Comparison of ENCODE assay signal across 7 mouse cellular contexts in genomic region chr11:102762248-102762647, GRCm38 (mm10). TPM values are rescaled to one million over a fixed set of nuclear protein-coding genes. Genes with fewer than 3 reads are reported as not detected.
DNase-seq lines count a peak whose midpoint lies in the region; ATAC-seq and TF ChIP-seq lines count a peak whose summit lies in the region.

No protein-coding gene starts in this region.

- TF ChIP-seq CTCF in lung, postnatal 0 days (IDR thresholded peaks at IDR 0.05), result no peak

- H3K4me2 ChIP-seq in lung, postnatal 0 days (replicated peaks; ENCODE audit: low read depth, low read length), result peak overlapping the region; percentile 99
- peak overlapping the region; percentile 98 for H3K4me2 ChIP-seq in forebrain, embryonic 12.5 days
- H3K4me2 ChIP-seq in limb, embryonic 13.5 days (replicated peaks), result peak overlapping the region; percentile 99

- H3K27ac ChIP-seq in lung, postnatal 0 days (ENCODE audit: low read length), result no peak overlapping the region
- no peak overlapping the region for H3K27ac ChIP-seq in forebrain, embryonic 12.5 days
- H3K27ac ChIP-seq in limb, embryonic 13.5 days, result no peak overlapping the region

- DNase-seq in lung, postnatal 0 days (ENCODE audit: low spot score), result no peak
- no peak for DNase-seq in lung, postnatal 36 days
- peak; percentile 15 for DNase-seq in splenic B cell, adult 2 months (ENCODE audit: low read depth, low spot score)
- no peak for DNase-seq in gastrocnemius, postnatal 10 days
- DNase-seq in yolk sac, embryonic 10.5 days (ENCODE audit: low spot score), result no peak

- no peak for ATAC-seq in lung, postnatal 0 days
- no peak for ATAC-seq in forebrain, embryonic 12.5 days (ENCODE audit: low FRiP score)
- ATAC-seq in limb, embryonic 13.5 days (ENCODE audit: low FRiP score, low read depth), result no peak

- WGBS in lung, postnatal 0 days, result 9% methylated on average over 15 of the region's 15 CpGs
- 8% methylated on average over 15 of the region's 15 CpGs for WGBS in forebrain, embryonic 12.5 days
- WGBS in limb, embryonic 13.5 days, result 12% methylated on average over 15 of the region's 15 CpGs

- no peaks in the 10 kb centered on the region for H3K36me3 ChIP-seq in lung, postnatal 0 days (ENCODE audit: insufficient read depth, low read length)
- H3K36me3 ChIP-seq in forebrain, embryonic 12.5 days (replicated peaks), result no peaks in the 10 kb centered on the region
- no peaks in the 10 kb centered on the region for H3K36me3 ChIP-seq in limb, embryonic 13.5 days
- no peaks in the 10 kb centered on the region for H3K36me3 ChIP-seq in splenic B cell, adult 2 months (ENCODE audit: control insufficient read depth, insufficient read depth, low read length, poor library complexity, severe bottlenecking)

- no peaks in the 10 kb centered on the region for H3K4me1 ChIP-seq in lung, postnatal 0 days (ENCODE audit: insufficient read depth, low read depth, low read length)
- H3K4me1 ChIP-seq in forebrain, embryonic 12.5 days, result peaks cover 29% of the 10 kb centered on the region
- H3K4me1 ChIP-seq in limb, embryonic 13.5 days, result peaks cover 15% of the 10 kb centered on the region

- peak overlapping the region; percentile 53; the same call in 1 of the 2 replicates for H3K4me3 ChIP-seq in lung, postnatal 0 days (ENCODE audit: low read depth, low read length)
- peak overlapping the region; percentile 60 for H3K4me3 ChIP-seq in forebrain, embryonic 12.5 days (replicated peaks)
- peak overlapping the region; percentile 67 for H3K4me3 ChIP-seq in limb, embryonic 13.5 days

- no peak for TF ChIP-seq EP300 in lung, postnatal 0 days (IDR thresholded peaks at IDR 0.05)

- no peak overlapping the region for H3K9ac ChIP-seq in lung, postnatal 0 days (replicated peaks; ENCODE audit: low read depth)
- peak overlapping the region; percentile 70; the same call in 1 of the 2 replicates for H3K9ac ChIP-seq in forebrain, embryonic 12.5 days
- peak overlapping the region; percentile 80 for H3K9ac ChIP-seq in limb, embryonic 13.5 days

- 0 out of 2 replicates have a peak, but pooled peaks cover 4% of the 10 kb centered on the region for H3K27me3 ChIP-seq in lung, postnatal 0 days (replicated peaks; ENCODE audit: insufficient read depth, low read length)
- peaks cover 54% of the 10 kb centered on the region for H3K27me3 ChIP-seq in forebrain, embryonic 12.5 days
- peaks cover 47% of the 10 kb centered on the region for H3K27me3 ChIP-seq in limb, embryonic 13.5 days
- peaks cover 2% of the 10 kb centered on the region; the same call in 1 of the 2 replicates for H3K27me3 ChIP-seq in splenic B cell, adult 2 months (ENCODE audit: control insufficient read depth, insufficient read depth, low read length, poor library complexity, severe bottlenecking)

- no peaks in the 10 kb centered on the region for H3K9me3 ChIP-seq in lung, postnatal 0 days (ENCODE audit: low read length)
- H3K9me3 ChIP-seq in forebrain, embryonic 12.5 days, result no peaks in the 10 kb centered on the region
- no peaks in the 10 kb centered on the region for H3K9me3 ChIP-seq in limb, embryonic 13.5 days

RNA-seq across cellular contexts. Expression of gene Adam11, which starts 1.0 kb away (rescaled TPM):
- polyA plus RNA-seq in lung, postnatal 0 days (2015; fragmentation: Nextera tagmentation; extraction: Ambion mirVana), result 0.78 and 1.8 TPM in 2 replicates
- 22.7 and 23.0 TPM in 2 replicates for polyA plus RNA-seq in forebrain, embryonic 12.5 days (2016; fragmentation: Nextera tagmentation; extraction: Ambion mirVana)
- 14.7 and 15.8 TPM in 2 replicates for polyA plus RNA-seq in limb, embryonic 13.5 days (2015; fragmentation: Nextera tagmentation; extraction: Ambion mirVana)
- total RNA-seq in gastrocnemius, postnatal 10 days (2021), result 1 to 10 TPM; 2.2 to 3.0 TPM

RNA-seq across cellular contexts. Expression of gene Gjc1, which starts 57.3 kb away (rescaled TPM):
- 35.9 and 37.0 TPM in 2 replicates for polyA plus RNA-seq in lung, postnatal 0 days (2015; fragmentation: Nextera tagmentation; extraction: Ambion mirVana)
- 90.5 and 103 TPM in 2 replicates for polyA plus RNA-seq in forebrain, embryonic 12.5 days (2016; fragmentation: Nextera tagmentation; extraction: Ambion mirVana)
- polyA plus RNA-seq in limb, embryonic 13.5 days (2015; fragmentation: Nextera tagmentation; extraction: Ambion mirVana), result 75.6 and 78.1 TPM in 2 replicates
- total RNA-seq in gastrocnemius, postnatal 10 days (2021), result 10 to 100 TPM; 23.7 to 27.6 TPM
